Mouse (Mus musculus): Measurements from ENCODE around the gene Mlkl. TPM values are rescaled to one million over a fixed set of nuclear protein-coding genes. Genes with fewer than 3 reads are reported as not detected.

Mlkl gene
- total RNA-seq, 2 experiments from 2014 or later: 0.20 to 1.0 TPM

Other genes starting within 250 kb of the Mlkl start
- gene Clec18a, start 245.8 kb downstream of the Mlkl start, total RNA-seq (2021): 1 to 10 TPM; 1.1 to 1.2 TPM
- gene Pdpr, start 243.5 kb downstream of the Mlkl start, total RNA-seq (2021): 10 to 100 TPM; 25.9 to 26.1 TPM
- 100 to 1,000 TPM; 140 to 142 TPM for gene Glg1, start 79.0 kb downstream of the Mlkl start, total RNA-seq (2021)
- gene Rfwd3, start 38.0 kb downstream of the Mlkl start, total RNA-seq (2021): 10 to 100 TPM; 20.5 to 22.1 TPM
- 10 to 100 TPM; 35.2 to 35.9 TPM for gene Fa2h, start 55.6 kb upstream of the Mlkl start, total RNA-seq (2021)
- 10 to 100 TPM; 23.2 to 24.9 TPM for gene Wdr59, start 183.9 kb upstream of the Mlkl start, total RNA-seq (2021)
- gene Znrf1, start 197.9 kb upstream of the Mlkl start, total RNA-seq (2021): 100 to 1,000 TPM; 110 to 118 TPM

All from layer of hippocampus, postnatal 36 days (tissue).